Comparison of ENCODE assay signal across 8 mouse cellular contexts in genomic region chr11:23894141-23895059, GRCm38 (mm10). TPM values are rescaled to one million over a fixed set of nuclear protein-coding genes. Genes with fewer than 3 reads are reported as not detected.
DNase-seq lines count a peak whose midpoint lies in the region; ATAC-seq and TF ChIP-seq lines count a peak whose summit lies in the region.

No protein-coding gene starts in this region.

- peak; percentile 78 for ATAC-seq in limb, embryonic 14.5 days (ENCODE audit: low FRiP score, low read depth)
- ATAC-seq in neural tube, embryonic 13.5 days (ENCODE audit: low read depth), result peak; percentile 91

- H3K9ac ChIP-seq in limb, embryonic 14.5 days (ENCODE audit: low read depth, low read length, severe bottlenecking), result peak overlapping the region; percentile 84
- peak overlapping the region; percentile 95 for H3K9ac ChIP-seq in neural tube, embryonic 13.5 days

- H3K27ac ChIP-seq in limb, embryonic 14.5 days (replicated peaks; ENCODE audit: low read depth, low read length), result peak overlapping the region; percentile 90
- H3K27ac ChIP-seq in neural tube, embryonic 13.5 days (replicated peaks), result peak overlapping the region; percentile 91

- no peaks in the 10 kb centered on the region for H3K27me3 ChIP-seq in E14TG2a.4 (ENCODE audit: insufficient read depth, low read length)
- no peaks in the 10 kb centered on the region for H3K27me3 ChIP-seq in limb, embryonic 14.5 days (ENCODE audit: control insufficient read depth, insufficient read depth, low read length)
- H3K27me3 ChIP-seq in neural tube, embryonic 13.5 days, result no peaks in the 10 kb centered on the region

- H3K4me2 ChIP-seq in limb, embryonic 14.5 days (replicated peaks; ENCODE audit: low read depth, low read length, severe bottlenecking), result peak overlapping the region; percentile 71
- peak overlapping the region; percentile 72 for H3K4me2 ChIP-seq in neural tube, embryonic 13.5 days

- peaks cover 25% of the 10 kb centered on the region for H3K36me3 ChIP-seq in E14TG2a.4 (ENCODE audit: insufficient read depth, low read length)
- H3K36me3 ChIP-seq in limb, embryonic 14.5 days (ENCODE audit: control insufficient read depth, insufficient read depth, low read length), result peaks cover 9% of the 10 kb centered on the region; the same call in 1 of the 2 replicates
- H3K36me3 ChIP-seq in neural tube, embryonic 13.5 days, result peaks cover 9% of the 10 kb centered on the region

- H3K9me3 ChIP-seq in E14TG2a.4 (ENCODE audit: low read length), result no peaks in the 10 kb centered on the region
- H3K9me3 ChIP-seq in limb, embryonic 14.5 days (ENCODE audit: control insufficient read depth, low read length), result no peaks in the 10 kb centered on the region
- no peaks in the 10 kb centered on the region for H3K9me3 ChIP-seq in neural tube, embryonic 13.5 days

- TF ChIP-seq POLR2A in limb, embryonic 14.5 days (IDR thresholded peaks at IDR 0.05; ENCODE audit: borderline replicate concordance, extremely low read depth, insufficient read depth, insufficient read length), result no peak

- TF ChIP-seq CTCF in E14TG2a.4 (conservative IDR thresholded peaks at IDR 0.05; ENCODE audit: low read length), result no peak

- H3K4me3 ChIP-seq in E14TG2a.4 (replicated peaks; ENCODE audit: low read length), result peak overlapping the region; percentile 97
- peak overlapping the region; percentile 96 for H3K4me3 ChIP-seq in limb, embryonic 14.5 days (replicated peaks; ENCODE audit: low read length)
- H3K4me3 ChIP-seq in neural tube, embryonic 13.5 days, result peak overlapping the region; percentile 95

- DNase-seq in kidney, adult 11 months, result peak; percentile 6
- DNase-seq in kidney, adult 18-20 months, result no peak
- DNase-seq in brain, adult 2 months (ENCODE audit: low read depth, low spot score), result peak; percentile 7
- DNase-seq in frontal cortex, postnatal 14 days (ENCODE audit: low spot score in 2 of 2), result peak; percentile 5 to 20
- no peak for DNase-seq in limb, embryonic 14.5 days (ENCODE audit: low spot score)
- DNase-seq in cerebellum, postnatal 25 days, result no peak

- 1% methylated on average over 37 of the region's 48 CpGs for WGBS in limb, embryonic 14.5 days
- 1% methylated on average over 45 of the region's 48 CpGs for WGBS in neural tube, embryonic 13.5 days

- peaks cover 13% of the 10 kb centered on the region for H3K4me1 ChIP-seq in E14TG2a.4 (replicated peaks; ENCODE audit: low read depth, low read length)
- H3K4me1 ChIP-seq in limb, embryonic 14.5 days (ENCODE audit: control insufficient read depth, insufficient read depth, low read length), result peaks cover 4% of the 10 kb centered on the region; the same call in 1 of the 2 replicates
- H3K4me1 ChIP-seq in neural tube, embryonic 13.5 days (replicated peaks), result peaks cover 18% of the 10 kb centered on the region

RNA-seq across cellular contexts. Expression of gene Papolg, which starts 0.7 kb away (rescaled TPM):
- polyA plus RNA-seq in limb, embryonic 14.5 days (2012; rRNA removed), result 10.0 and 12.3 TPM in 2 replicates
- 14.2 and 17.1 TPM in 2 replicates for polyA plus RNA-seq in limb, embryonic 14.5 days (2014; fragmentation: Nextera tagmentation; extraction: Ambion mirVana)
- 19.5 and 24.0 TPM in 2 replicates for polyA plus RNA-seq in neural tube, embryonic 13.5 days (2015; fragmentation: Nextera tagmentation; extraction: Ambion mirVana)

Comparison
In these comparisons a context has a peak if more than half of its experiments do, and no peak if none do; other contexts are left out.
1. DNase-seq: peak in kidney, adult 11 months (single experiment), brain, adult 2 months (single experiment) and frontal cortex, postnatal 14 days (2 of 2); none in kidney, adult 18-20 months (single experiment), limb, embryonic 14.5 days (single experiment) and cerebellum, postnatal 25 days (0 of 2).
2. Peak in every context shown above with its lines, with median percentiles within 50 percentile points of each other: H3K4me3 ChIP-seq.